Mouse (Mus musculus) hindbrain, embryonic 15.5 days (tissue): ENCODE results near the gene Hmmr. TPM values are rescaled to one million over a fixed set of nuclear protein-coding genes. Genes with fewer than 3 reads are reported as not detected.
"Not testable (repeated sequence)": the region's sequence is repeated elsewhere in the genome, so short reads cannot be mapped to it uniquely, and the experiment has no call there.

Experiments used
- ATAC-seq: fragments of 200-750 bp; cut with Nextera tagmentation; 2 replicates; pipeline ENCODE4 v1.8.0; 2017; ENCODE audit warnings: low read depth, moderate number of reproducible peaks, moderate TSS enrichment; ENCODE audit not compliant: low FRiP score
- H3K27ac ChIP-seq: fragments of 300-500 bp; sonication (generic); replicated peaks from 2 replicates; pipeline ENCODE4 v1.5.1; 2015; ENCODE audit warnings: mild to moderate bottlenecking, inconsistent platforms
- H3K27me3 ChIP-seq: fragments of 300-500 bp; sonication (generic); 2 replicates; pipeline ENCODE4 v1.6.1; 2015; ENCODE audit warnings: control low read depth, inconsistent platforms
- H3K36me3 ChIP-seq: fragments of 300-500 bp; sonication (generic); 2 replicates; pipeline ENCODE4 v1.6.1; 2015; ENCODE audit warnings: control low read depth, inconsistent platforms
- H3K4me1 ChIP-seq: fragments of 300-500 bp; sonication (generic); replicated peaks from 2 replicates; pipeline ENCODE4 v1.6.1; 2015; ENCODE audit warnings: control low read depth, inconsistent platforms
- H3K4me2 ChIP-seq: fragments of 300-500 bp; sonication (generic); 2 replicates; pipeline ENCODE4 v1.6.1; 2015; ENCODE audit warnings: moderate library complexity, mild to moderate bottlenecking, inconsistent platforms
- H3K4me3 ChIP-seq: fragments of 300-500 bp; sonication (generic); 2 replicates; pipeline ENCODE4 v1.5.1; 2015; ENCODE audit warnings: mild to moderate bottlenecking, inconsistent platforms
- H3K9ac ChIP-seq: fragments of 300-500 bp; sonication (generic); 2 replicates; pipeline ENCODE4 v1.6.1; 2015; ENCODE audit warnings: inconsistent platforms
- H3K9me3 ChIP-seq: fragments of 300-500 bp; sonication (generic); 2 replicates; pipeline ENCODE4 v1.6.1; 2016; ENCODE audit warnings: control low read depth, inconsistent platforms
- WGBS: fragments of 180-500 bp; shearing (Covaris S2); methylation state at CpG from one replicate; pipeline ENCODE4 v1.1.7; 2015; 5-methylcytosine and 5-hydroxymethylcytosine counted together
- polyA plus RNA-seq: library from polyadenylated mRNA; unstranded; fragments of >200 nt; fragmentation: Nextera tagmentation; extraction: Ambion mirVana; gene quantifications from 2 replicates; pipeline ENCODE4 v1.2.1, GENCODE M21; 2015

The Hmmr gene
- polyA plus RNA-seq, 1 experiment from 2014 or later, result 8.1 TPM

GRCm38 (mm10) chr11:40746361-40746760 is 13.1 kb upstream of the Hmmr start:
- H3K4me3 ChIP-seq, result no peak overlapping the region
- no peak overlapping the region for H3K27ac ChIP-seq
- H3K9me3 ChIP-seq, result no peaks in the 10 kb centered on the region
- no peak for ATAC-seq
- H3K4me2 ChIP-seq, result no peak overlapping the region
- no peaks in the 10 kb centered on the region for H3K27me3 ChIP-seq
- 0 out of 2 replicates have a peak, but pooled peaks cover 8% of the 10 kb centered on the region for H3K36me3 ChIP-seq
- H3K9ac ChIP-seq, result no peak overlapping the region
- H3K4me1 ChIP-seq, result no peaks in the 10 kb centered on the region
- 92% methylated on average over 12 of the region's 12 CpGs for WGBS

DNA sequence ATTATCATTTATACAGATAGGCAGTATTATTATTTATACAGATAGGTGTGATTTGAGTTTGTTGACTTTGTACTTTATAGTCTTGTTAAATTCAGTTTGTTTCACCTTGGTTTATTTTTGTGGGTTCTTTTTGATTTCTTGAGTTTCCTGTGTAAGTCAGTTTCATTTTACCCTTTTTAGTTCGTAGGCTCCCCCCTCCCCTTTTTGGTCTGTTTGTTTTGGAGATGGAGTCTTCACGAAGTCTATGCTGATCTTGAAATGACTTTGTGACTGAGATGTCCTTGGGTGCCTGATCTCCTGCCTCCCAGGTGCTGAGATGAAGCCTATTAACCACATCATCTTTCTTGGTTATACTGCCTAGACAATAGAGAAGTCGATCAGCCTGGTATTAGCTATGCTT is 11.1 kb upstream of the Hmmr start:
- H3K4me1 ChIP-seq, result no peaks in the 10 kb centered on the region
- no peak overlapping the region for H3K9ac ChIP-seq
- WGBS, result 85% methylated on average over 3 of the region's 3 CpGs
- H3K27ac ChIP-seq, result no peak overlapping the region
- peaks cover 15% of the 10 kb centered on the region for H3K36me3 ChIP-seq
- no peak for ATAC-seq
- no peak overlapping the region for H3K4me2 ChIP-seq
- no peaks in the 10 kb centered on the region for H3K27me3 ChIP-seq
- no peak overlapping the region for H3K4me3 ChIP-seq
- no peaks in the 10 kb centered on the region for H3K9me3 ChIP-seq

- H3K9me3 ChIP-seq, result no peaks in the 10 kb centered on the region
- no peak overlapping the region for H3K27ac ChIP-seq
- H3K4me1 ChIP-seq, result no peaks in the 10 kb centered on the region
- H3K4me2 ChIP-seq, result no peak overlapping the region
- WGBS, result 93% methylated on average over 12 of the region's 12 CpGs
- ATAC-seq, result no peak
- H3K27me3 ChIP-seq, result no peaks in the 10 kb centered on the region
- H3K9ac ChIP-seq, result no peak overlapping the region
- H3K4me3 ChIP-seq, result no peak overlapping the region
- H3K36me3 ChIP-seq, result peaks cover 31% of the 10 kb centered on the region
These were observed 8.5 kb upstream of the Hmmr start for GRCm38 (mm10) chr11:40741605-40742262.

DNA sequence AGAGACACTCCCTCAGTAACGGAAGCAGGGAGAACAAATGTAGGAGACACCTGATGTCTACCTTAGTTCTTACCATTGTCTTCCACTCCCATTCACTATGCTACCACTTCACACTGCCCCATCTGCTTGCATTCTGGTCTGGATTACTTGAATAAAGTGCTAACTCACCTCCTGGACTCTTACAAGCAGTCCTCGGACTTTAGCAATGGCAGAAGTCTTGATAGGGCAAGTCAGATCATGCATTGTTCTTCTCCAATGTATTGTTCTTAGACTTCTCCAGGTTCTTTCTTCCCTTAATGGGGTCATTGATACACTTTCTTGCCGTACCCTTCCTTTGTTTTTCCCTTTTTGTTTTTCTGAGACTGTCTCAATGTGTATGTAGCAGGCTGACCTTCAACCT is 4.1 kb upstream of the Hmmr start:
- WGBS, result 90% methylated on average over 3 of the region's 3 CpGs

GRCm38 (mm10) chr11:40734251-40734752 is 1.1 kb upstream of the Hmmr start:
- Histone ChIP-seq H3K36me3 (peaks cover 21% of the 10 kb centered on the region), H3K4me3 (peak overlapping the region; percentile 92), H3K9me3 (no peaks in the 10 kb centered on the region), H3K4me2 (peak overlapping the region; percentile 93), H3K4me1 (peaks cover 19% of the 10 kb centered on the region), H3K9ac (peak overlapping the region; percentile 85), H3K27ac (peak overlapping the region; percentile 87; the same call in 1 of the 2 replicates), H3K27me3 (no peaks in the 10 kb centered on the region)
- ATAC-seq, result no peak
- 6% methylated on average over 11 of the region's 11 CpGs for WGBS

More for the DNA sequence above, 4.1 kb upstream of the Hmmr start:
- Histone ChIP-seq H3K9me3 (no peaks in the 10 kb centered on the region), H3K9ac (no peak overlapping the region), H3K36me3 (peaks cover 36% of the 10 kb centered on the region), H3K4me1 (peaks cover 19% of the 10 kb centered on the region), H3K27me3 (no peaks in the 10 kb centered on the region), H3K4me3 (no peak overlapping the region), H3K27ac (no peak overlapping the region), H3K4me2 (no peak overlapping the region)
- ATAC-seq, result no peak

DNA sequence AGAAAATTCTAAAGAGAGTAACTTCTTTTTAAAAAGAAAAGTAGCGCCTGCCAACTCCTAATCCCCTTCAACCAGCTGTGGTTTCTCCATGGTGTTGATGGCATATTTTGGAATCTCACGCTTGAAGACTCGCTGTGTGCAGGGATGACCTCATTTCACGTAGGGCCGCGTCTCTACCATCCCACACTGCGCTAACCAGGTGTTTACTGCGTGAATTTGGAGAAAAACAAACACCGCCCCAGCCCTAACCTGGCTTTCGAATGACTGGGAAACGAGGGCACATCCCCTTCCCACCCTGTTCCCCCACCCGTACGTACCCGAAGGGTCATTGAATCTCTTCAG is 254 bp downstream of the Hmmr start:
- Histone ChIP-seq H3K9me3 (no peaks in the 10 kb centered on the region), H3K27ac (no peak overlapping the region), H3K4me2 (peak overlapping the region; percentile 90), H3K36me3 (peaks cover 16% of the 10 kb centered on the region), H3K4me1 (peaks cover 19% of the 10 kb centered on the region), H3K9ac (peak overlapping the region; percentile 19; the same call in 1 of the 2 replicates), H3K27me3 (no peaks in the 10 kb centered on the region), H3K4me3 (peak overlapping the region; percentile 92)
- ATAC-seq, result peak; percentile 52
- 1% methylated on average over 14 of the region's 14 CpGs for WGBS

- Histone ChIP-seq H3K36me3 (no peaks in the 10 kb centered on the region), H3K9me3 (no peaks in the 10 kb centered on the region), H3K9ac (no peak overlapping the region), H3K4me3 (no peak overlapping the region), H3K4me1 (no peaks in the 10 kb centered on the region), H3K27me3 (no peaks in the 10 kb centered on the region), H3K4me2 (no peak overlapping the region), H3K27ac (no peak overlapping the region)
- ATAC-seq, result no peak
These were observed 14.9 kb downstream of the Hmmr start for GRCm38 (mm10) chr11:40718324-40718723.

DNA sequence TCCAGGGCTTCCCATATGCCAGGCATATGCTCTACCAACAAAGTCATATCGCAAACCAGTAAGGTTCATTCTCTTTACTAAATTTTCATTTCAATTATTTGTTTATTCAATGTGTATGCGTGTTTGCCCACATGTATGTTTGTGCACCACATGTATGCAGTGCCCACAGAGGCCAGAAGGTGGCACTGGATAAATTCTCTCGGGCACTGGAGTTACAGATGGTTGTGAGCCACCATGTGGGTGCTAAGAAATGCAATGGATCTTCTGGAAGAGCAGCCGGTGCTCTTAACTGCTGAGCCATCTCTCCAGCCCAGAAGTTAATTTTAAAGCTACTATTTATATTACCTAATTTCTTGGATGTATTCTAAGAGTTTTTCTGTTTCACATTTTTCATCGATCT is 17.7 kb downstream of the Hmmr start:
- no peak for ATAC-seq
- Histone ChIP-seq H3K4me2 (no peak overlapping the region), H3K36me3 (no peaks in the 10 kb centered on the region), H3K9ac (no peak overlapping the region), H3K9me3 (no peaks in the 10 kb centered on the region), H3K4me3 (no peak overlapping the region), H3K27me3 (no peaks in the 10 kb centered on the region), H3K27ac (no peak overlapping the region), H3K4me1 (no peaks in the 10 kb centered on the region)
- whole genome bisulfite sequencing, result 96% methylated on average over 5 of the region's 5 CpGs

- WGBS, result 79% methylated on average over 8 of the region's 8 CpGs
- no peak for ATAC-seq
These were observed 19.4 kb downstream of the Hmmr start for GRCm38 (mm10) chr11:40713858-40714257.

GRCm38 (mm10) chr11:40709899-40710298 is 23.3 kb downstream of the Hmmr start:
- not testable (repeated sequence) for H3K9ac ChIP-seq, H3K36me3 ChIP-seq, H3K4me2 ChIP-seq, H3K27ac ChIP-seq, H3K4me1 ChIP-seq, ATAC-seq, H3K9me3 ChIP-seq, H3K27me3 ChIP-seq, H3K4me3 ChIP-seq
- 91% methylated on average over 6 of the region's 6 CpGs for WGBS

More at GRCm38 (mm10) chr11:40713858-40714257, 19.4 kb downstream of the Hmmr start:
- H3K27me3 ChIP-seq, result no peaks in the 10 kb centered on the region
- H3K36me3 ChIP-seq, result no peaks in the 10 kb centered on the region
- no peaks in the 10 kb centered on the region for H3K4me1 ChIP-seq
- no peaks in the 10 kb centered on the region for H3K9me3 ChIP-seq
- no peak overlapping the region for H3K9ac ChIP-seq
- no peak overlapping the region for H3K4me2 ChIP-seq
- no peak overlapping the region for H3K4me3 ChIP-seq
- H3K27ac ChIP-seq, result no peak overlapping the region

DNA sequence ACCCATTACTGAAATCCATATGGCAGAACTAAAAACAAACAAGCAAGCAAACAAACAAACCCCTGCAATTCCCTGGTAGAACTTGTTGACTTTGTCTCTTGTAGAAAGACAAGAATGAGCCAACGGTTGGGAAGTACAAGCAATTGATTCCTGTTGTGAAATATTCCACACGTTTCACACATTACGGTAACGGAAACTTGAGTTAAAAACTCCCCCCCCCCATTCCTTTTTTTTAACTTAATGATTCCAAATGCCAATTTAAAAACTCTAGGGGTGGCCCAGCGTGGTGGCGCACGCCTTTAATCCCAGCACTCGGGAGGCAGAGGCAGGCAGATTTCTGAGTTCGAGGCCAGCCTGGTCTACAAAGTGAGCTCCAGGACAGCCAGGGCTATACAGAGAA is 38.1 kb downstream of the Hmmr start, which contains the start of gene Mat2b:
Mat2b (minus strand) TSS at position 101 of the 400 bp plus-strand sequence.
- Histone ChIP-seq H3K9me3 (no peaks in the 10 kb centered on the region), H3K27me3 (no peaks in the 10 kb centered on the region), H3K27ac (peak within 1 kb of the TSS; percentile 88), H3K4me2 (peak within 1 kb of the TSS; percentile 98), H3K36me3 (no peaks in the 10 kb centered on the region), H3K4me1 (peaks cover 32% of the 10 kb centered on the region), H3K4me3 (peak within 1 kb of the TSS; percentile 70), H3K9ac (peak within 1 kb of the TSS; percentile 63)
- no peak for ATAC-seq
- 84% methylated on average over 9 of the region's 9 CpGs for WGBS

DNA sequence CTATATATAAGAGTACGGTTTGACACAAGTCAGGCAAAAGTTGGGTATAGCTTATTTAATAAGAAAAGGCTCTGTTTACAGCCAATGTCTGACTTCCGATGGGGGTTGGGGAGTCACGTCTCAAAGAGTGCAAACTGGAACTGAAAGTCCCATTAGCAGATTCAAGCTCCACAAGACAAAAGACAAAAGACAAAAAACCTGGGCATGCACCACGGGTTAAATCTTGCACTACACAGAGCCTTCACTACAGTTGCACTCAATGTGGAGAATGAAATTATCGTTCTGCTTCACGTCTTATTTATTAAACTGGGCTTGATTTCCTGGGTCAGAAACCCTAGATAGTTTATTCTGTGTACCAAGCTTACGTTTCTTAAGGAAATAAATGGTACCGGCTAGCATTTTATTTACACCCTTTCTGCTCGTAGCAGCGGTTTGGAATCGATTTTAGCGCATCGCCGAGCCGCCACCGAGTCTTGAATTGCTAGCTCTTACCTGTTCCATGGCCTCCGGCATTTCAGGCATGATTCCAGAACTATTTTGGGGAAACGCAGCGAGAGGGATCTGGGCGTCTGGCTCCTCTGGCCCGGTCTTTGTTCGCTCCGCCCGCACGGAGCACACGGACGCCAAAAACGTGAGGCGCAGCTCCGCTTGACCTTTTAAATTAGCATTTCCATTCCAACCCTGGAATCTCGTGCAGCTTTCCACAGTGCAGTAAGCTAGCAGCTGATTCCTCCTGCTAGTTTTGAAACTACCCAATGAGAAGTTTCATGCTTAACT is 38.7 kb downstream of the Hmmr start:
- no peaks in the 10 kb centered on the region for H3K27me3 ChIP-seq
- peaks cover 37% of the 10 kb centered on the region for H3K4me1 ChIP-seq
- peak overlapping the region; percentile 88 for H3K27ac ChIP-seq
- under 1% methylated on average over 31 of the region's 31 CpGs for WGBS
- peak; percentile 47 for ATAC-seq
- peak overlapping the region; percentile 98 for H3K4me2 ChIP-seq
- peak overlapping the region; percentile 63 for H3K9ac ChIP-seq
- H3K36me3 ChIP-seq, result no peaks in the 10 kb centered on the region
- H3K9me3 ChIP-seq, result no peaks in the 10 kb centered on the region
- peak overlapping the region; percentile 70 for H3K4me3 ChIP-seq
